Mouse (Mus musculus) myocyte (in vitro differentiated cells): ENCODE data around the gene C530008M17Rik. TPM values are rescaled to one million over a fixed set of nuclear protein-coding genes. Genes with fewer than 3 reads are reported as not detected.
A peak's percentile ranks its signal among the peaks of the same experiment; 100 is the strongest.

Experiments used
- H3K27me3 ChIP-seq: one replicate; pipeline ENCODE4 v1.6.1; 2011; ENCODE audit not compliant: control insufficient read depth, insufficient read depth, insufficient read length
- H3K36me3 ChIP-seq: one replicate; pipeline ENCODE4 v1.6.1; 2011; ENCODE audit not compliant: control insufficient read depth, insufficient read depth
- H3K4me2 ChIP-seq: one replicate; pipeline ENCODE4 v1.6.1; 2011; ENCODE audit warnings: low read depth, control low read depth
- H3K4me3 ChIP-seq: one replicate; pipeline ENCODE4 v1.5.1; 2011; ENCODE audit warnings: mild to moderate bottlenecking, control low read depth, moderate library complexity
- H3K79me2 ChIP-seq: one replicate; pipeline ENCODE4 v1.6.1; 2011; ENCODE audit not compliant: control insufficient read depth, insufficient read depth
- H3ac ChIP-seq: one replicate; pipeline ENCODE4 v1.6.1; 2011; ENCODE audit not compliant: control insufficient read depth, insufficient read length
- CEBPB ChIP-seq: IDR thresholded peaks from 2 replicates; pipeline ENCODE4 v1.6.1; 2011; ENCODE audit warnings: mild to moderate bottlenecking, moderate library complexity; ENCODE audit not compliant: poor library complexity, insufficient read depth, severe bottlenecking
- E2F4 ChIP-seq: IDR thresholded peaks from one replicate; pipeline ENCODE4 v1.6.1; 2011; ENCODE audit warnings: mild to moderate bottlenecking, control low read depth, moderate library complexity; ENCODE audit not compliant: insufficient read depth
- MAX ChIP-seq: IDR thresholded peaks from one replicate; pipeline ENCODE4 v1.6.1; 2011; ENCODE audit warnings: low read depth, mild to moderate bottlenecking, control low read depth
- MYOD1 ChIP-seq, 3 experiments: IDR thresholded peaks; one replicate each; pipeline ENCODE4 v1.6.1; 2011; ENCODE audit warnings: control low read depth in 2 of 3, low read depth in 2 of 3, mild to moderate bottlenecking in 2 of 3, moderate library complexity in 1 of 3; ENCODE audit not compliant: insufficient read length in 2 of 3, control insufficient read depth in 1 of 3
- MYOG ChIP-seq, 3 experiments: IDR thresholded peaks; one replicate each; pipeline ENCODE4 v1.6.1; 2011; ENCODE audit warnings: control low read depth in 2 of 3, low read depth in 2 of 3, mild to moderate bottlenecking in 2 of 3; ENCODE audit not compliant: insufficient read length in 2 of 3, control insufficient read depth in 1 of 3, insufficient read depth in 1 of 3
- POLR2A ChIP-seq: IDR thresholded peaks from one replicate; pipeline ENCODE4 v1.6.1; 2011; ENCODE audit warnings: low read depth, mild to moderate bottlenecking, control low read depth, moderate library complexity; ENCODE audit not compliant: insufficient read length
- POLR2AphosphoS2 ChIP-seq: IDR thresholded peaks from one replicate; pipeline ENCODE4 v1.6.1; 2011; ENCODE audit warnings: low read depth, control low read depth; ENCODE audit not compliant: insufficient read length
- REST ChIP-seq: IDR thresholded peaks from one replicate; pipeline ENCODE4 v1.6.1; 2011; ENCODE audit warnings: mild to moderate bottlenecking, control low read depth, moderate library complexity; ENCODE audit not compliant: insufficient read depth, insufficient read length
- SRF ChIP-seq: IDR thresholded peaks from one replicate; pipeline ENCODE4 v1.6.1; 2011; ENCODE audit warnings: low read depth; ENCODE audit not compliant: control insufficient read depth, insufficient read length
- TCF12 ChIP-seq: IDR thresholded peaks from one replicate; pipeline ENCODE4 v1.6.1; 2011; ENCODE audit warnings: mild to moderate bottlenecking, control low read depth; ENCODE audit not compliant: poor library complexity, insufficient read depth, severe bottlenecking
- TCF3 ChIP-seq: IDR thresholded peaks from one replicate; pipeline ENCODE4 v1.6.1; 2011; ENCODE audit warnings: low read depth, control low read depth; ENCODE audit not compliant: insufficient read length
- USF1 ChIP-seq: IDR thresholded peaks from one replicate; pipeline ENCODE4 v1.6.1; 2011; ENCODE audit warnings: low read depth, mild to moderate bottlenecking, control low read depth, moderate library complexity
- polyA plus RNA-seq: library from polyadenylated mRNA; unstranded; fragments of >200 nt; fragmentation: generic; extraction: Trizol; gene quantifications from one replicate; pipeline ENCODE4 v1.2.1, GENCODE M21; 2012; ENCODE audit warnings: missing spikeins

Gene C530008M17Rik
- polyA plus RNA-seq, 1 experiment, result 0.94 TPM

DNA sequence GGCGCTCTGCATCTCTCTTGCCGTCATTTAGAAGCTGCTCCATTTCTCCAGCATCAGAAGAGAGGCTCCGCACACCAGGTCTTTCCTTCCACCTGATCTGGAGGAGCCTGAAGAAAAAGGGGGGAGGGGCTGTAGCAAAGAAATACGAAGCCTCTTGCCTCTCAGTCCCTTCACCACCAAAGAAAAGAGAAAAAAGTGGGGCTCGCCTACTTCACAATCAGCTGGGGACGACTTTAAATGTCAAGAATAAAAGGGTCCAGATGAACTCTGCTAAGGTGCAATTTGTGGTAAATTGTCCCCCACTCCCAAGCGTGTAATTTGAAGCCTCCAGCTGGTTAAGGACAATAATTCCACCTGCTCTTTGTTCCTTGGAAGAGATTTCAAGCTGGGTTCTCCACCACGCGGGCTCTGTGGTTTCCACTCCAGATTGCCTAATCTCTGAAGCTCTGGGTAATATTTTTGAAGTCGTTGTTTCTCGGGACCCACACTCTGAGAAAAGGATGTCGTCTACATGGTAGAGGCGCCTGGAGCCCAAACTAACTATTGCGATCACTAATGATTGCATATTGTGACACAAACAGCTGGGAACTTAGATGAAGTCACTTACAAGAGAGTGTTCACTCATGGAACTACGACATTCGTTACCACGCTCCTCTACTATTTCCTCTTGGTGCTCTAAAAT is 176.4 kb downstream of the C530008M17Rik start:
- no peaks in the 10 kb centered on the region for H3K36me3 ChIP-seq
- no peaks in the 10 kb centered on the region for H3K79me2 ChIP-seq
- no peak for TF ChIP-seq POLR2AphosphoS2
- TF ChIP-seq E2F4, result no peak
- TF ChIP-seq REST, result no peak
- TF ChIP-seq SRF, result no peak
- TF ChIP-seq TCF12, result no peak
- no peak for TF ChIP-seq MAX
- TF ChIP-seq MYOG (IDR thresholded peaks at IDR 0.05; ENCODE audit: control insufficient read depth in 1 of 3, insufficient read depth in 1 of 3, insufficient read length in 2 of 3, low read depth in 2 of 3), result no peak
- TF ChIP-seq CEBPB, result no peak
- TF ChIP-seq POLR2A, result no peak
- no peak for TF ChIP-seq TCF3
- TF ChIP-seq USF1, result no peak
- TF ChIP-seq MYOD1 (IDR thresholded peaks at IDR 0.05; ENCODE audit: control insufficient read depth in 1 of 3, insufficient read length in 2 of 3, low read depth in 2 of 3), result no peak
- no peak overlapping the region for H3ac ChIP-seq
- H3K27me3 ChIP-seq, result no peaks in the 10 kb centered on the region
- H3K4me2 ChIP-seq, result no peak overlapping the region
- no peak overlapping the region for H3K4me3 ChIP-seq

DNA sequence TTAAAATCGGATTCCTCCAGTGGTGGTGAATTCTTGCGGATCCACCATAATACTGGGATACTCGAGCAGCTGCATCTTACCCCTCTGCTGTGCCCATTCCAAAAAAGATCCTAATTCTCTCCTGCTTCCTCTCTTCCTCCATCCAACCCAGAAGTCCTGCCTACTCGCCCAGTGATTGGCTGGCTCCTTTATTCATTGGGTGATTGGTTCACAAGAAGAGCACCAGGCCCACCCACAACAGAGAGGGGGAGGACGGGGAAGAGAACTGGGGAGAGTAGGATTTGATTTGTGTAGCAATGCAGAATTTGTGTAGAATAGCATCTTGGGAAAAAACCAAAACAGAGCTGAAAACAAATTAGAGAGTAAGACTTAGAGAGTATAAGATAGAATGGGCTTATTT is 180.7 kb downstream of the C530008M17Rik start:
- H3K4me2 ChIP-seq, result peak overlapping the region; percentile 75
- peak overlapping the region; percentile 28 for H3K4me3 ChIP-seq
- no peaks in the 10 kb centered on the region for H3K36me3 ChIP-seq
- H3K27me3 ChIP-seq, result no peaks in the 10 kb centered on the region
- H3ac ChIP-seq, result no peak overlapping the region
- TF ChIP-seq REST, result no peak
- TF ChIP-seq MYOG (IDR thresholded peaks at IDR 0.05; ENCODE audit: control insufficient read depth in 1 of 3, insufficient read depth in 1 of 3, insufficient read length in 2 of 3, low read depth in 2 of 3), result no peak
- TF ChIP-seq CEBPB, result no peak
- TF ChIP-seq MAX, result no peak
- no peak for TF ChIP-seq TCF3
- H3K79me2 ChIP-seq, result no peaks in the 10 kb centered on the region

DNA sequence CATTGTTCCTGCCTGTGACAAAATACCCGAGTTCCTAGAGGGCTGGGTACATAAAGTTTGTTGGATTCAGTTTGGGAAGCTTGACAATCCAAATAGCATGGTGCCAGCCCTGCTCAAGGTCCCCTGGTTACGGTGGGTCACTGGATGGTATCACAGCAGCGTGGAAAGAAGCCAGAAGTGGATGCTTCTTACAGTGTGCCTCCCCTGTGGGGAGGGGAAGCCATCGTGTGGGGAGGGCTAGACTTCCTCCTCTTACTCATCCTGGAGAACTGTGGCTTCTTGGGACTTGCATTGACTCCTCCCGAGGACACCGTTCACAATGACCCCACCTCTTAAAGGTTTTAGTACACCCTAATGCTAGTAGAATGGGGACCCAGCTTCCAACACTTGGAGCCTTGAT is 183.5 kb downstream of the C530008M17Rik start:
- no peak overlapping the region for H3ac ChIP-seq
- H3K27me3 ChIP-seq, result no peaks in the 10 kb centered on the region
- no peak overlapping the region for H3K4me3 ChIP-seq
- H3K36me3 ChIP-seq, result no peaks in the 10 kb centered on the region
- H3K4me2 ChIP-seq, result no peak overlapping the region
- TF ChIP-seq TCF12, result no peak
- TF ChIP-seq E2F4, result no peak
- TF ChIP-seq SRF, result no peak
- TF ChIP-seq MYOG (IDR thresholded peaks at IDR 0.05; ENCODE audit: control insufficient read depth in 1 of 3, insufficient read depth in 1 of 3, insufficient read length in 2 of 3, low read depth in 2 of 3), result no peak
- TF ChIP-seq REST, result no peak
- TF ChIP-seq MAX, result no peak
- TF ChIP-seq MYOD1 (IDR thresholded peaks at IDR 0.05; ENCODE audit: control insufficient read depth in 1 of 3, insufficient read length in 2 of 3, low read depth in 2 of 3), result no peak
- TF ChIP-seq TCF3, result no peak
- TF ChIP-seq POLR2AphosphoS2, result no peak
- no peak for TF ChIP-seq CEBPB
- no peak for TF ChIP-seq USF1
- TF ChIP-seq POLR2A, result no peak
- no peaks in the 10 kb centered on the region for H3K79me2 ChIP-seq

DNA sequence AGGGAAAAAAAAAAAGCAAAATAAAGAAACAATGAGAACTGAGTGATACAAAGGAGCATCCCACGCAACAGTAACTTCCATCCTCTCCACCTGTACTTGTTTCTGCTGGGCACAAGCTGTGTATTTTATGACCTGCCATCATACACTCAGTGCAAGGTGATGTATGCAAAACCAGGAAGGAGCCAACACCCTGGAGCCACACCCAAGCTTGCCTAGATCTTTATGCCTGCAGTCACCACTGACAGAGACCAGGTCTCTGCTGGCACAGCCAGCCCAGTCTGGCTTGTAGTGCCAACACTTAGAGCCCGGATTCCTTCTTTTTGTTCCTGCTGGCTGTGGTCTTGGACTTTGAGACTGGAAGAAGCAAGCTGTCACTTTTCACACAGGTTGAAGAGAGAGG is 185.5 kb downstream of the C530008M17Rik start:
- no peaks in the 10 kb centered on the region for H3K79me2 ChIP-seq
- no peak overlapping the region for H3K4me3 ChIP-seq
- no peaks in the 10 kb centered on the region for H3K27me3 ChIP-seq
- TF ChIP-seq CEBPB (no peak), USF1 (no peak), TCF3 (no peak), SRF (no peak), E2F4 (no peak), REST (no peak), TCF12 (no peak), POLR2A (no peak), MYOG (IDR thresholded peaks at IDR 0.05; ENCODE audit: control insufficient read depth in 1 of 3, insufficient read depth in 1 of 3, insufficient read length in 2 of 3, low read depth in 2 of 3) (no peak), MAX (no peak), MYOD1 (IDR thresholded peaks at IDR 0.05; ENCODE audit: control insufficient read depth in 1 of 3, insufficient read length in 2 of 3, low read depth in 2 of 3) (no peak), POLR2AphosphoS2 (no peak)
- no peaks in the 10 kb centered on the region for H3K36me3 ChIP-seq
- H3K4me2 ChIP-seq, result no peak overlapping the region
- H3ac ChIP-seq, result no peak overlapping the region

DNA sequence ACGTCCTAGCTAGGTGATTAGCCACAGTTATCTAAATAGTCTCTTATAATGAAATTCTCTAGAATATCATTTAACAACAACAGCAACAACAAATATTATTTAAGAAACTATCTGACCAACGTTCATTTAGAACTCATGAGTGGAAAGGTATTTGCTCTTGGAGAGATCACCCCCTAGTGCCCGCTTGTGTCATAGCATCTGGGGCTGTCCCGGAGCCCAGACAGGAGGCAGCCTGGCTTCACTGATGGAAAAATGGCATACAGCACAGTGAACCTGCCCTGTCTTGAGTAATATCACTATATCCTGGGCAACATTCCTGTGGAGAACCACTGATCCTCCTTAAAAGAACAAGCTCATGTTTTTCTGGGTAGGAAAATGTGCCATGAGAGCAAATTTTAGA is 187.1 kb downstream of the C530008M17Rik start:
- H3K4me2 ChIP-seq, result no peak overlapping the region
- no peaks in the 10 kb centered on the region for H3K79me2 ChIP-seq
- H3K4me3 ChIP-seq, result no peak overlapping the region
- TF ChIP-seq REST (no peak), POLR2AphosphoS2 (no peak), POLR2A (no peak), TCF12 (no peak), TCF3 (no peak), MYOG (IDR thresholded peaks at IDR 0.05; ENCODE audit: control insufficient read depth in 1 of 3, insufficient read depth in 1 of 3, insufficient read length in 2 of 3, low read depth in 2 of 3) (no peak), MAX (no peak), SRF (no peak), CEBPB (no peak), USF1 (no peak), E2F4 (no peak)
- H3ac ChIP-seq, result no peak overlapping the region
- no peaks in the 10 kb centered on the region for H3K27me3 ChIP-seq
- no peaks in the 10 kb centered on the region for H3K36me3 ChIP-seq
